Mouse (Mus musculus): ENCODE measurements at regions not wholly inside any gene's neighbourhood (a gene's known extent, or its start where the extent isn't known, plus 50 kb on each side); places are given as distances from the start of the nearest gene placed in this dataset.

- Histone ChIP-seq H3K4me1 (no peaks in the 10 kb centered on the region), H3K4me2 (no peak overlapping the region), H3K36me3 (ENCODE audit: poor library complexity, severe bottlenecking) (no peaks in the 10 kb centered on the region), H3K27ac (no peak overlapping the region), H3K9me3 (replicated peaks) (no peaks in the 10 kb centered on the region), H3K9ac (no peak overlapping the region), H3K27me3 (no peaks in the 10 kb centered on the region), H3K4me3 (no peak overlapping the region)
- WGBS: 94% methylated on average over 8 of the region's 8 CpGs
- ATAC-seq: no peak
These were observed 85.1 kb upstream of the Bcl6 start for GRCm38 (mm10) chr16:24073613-24074244.

GRCm38 (mm10) chr16:24073065-24073464, 84.4 kb upstream of the Bcl6 start:
- Histone ChIP-seq H3K4me2 (no peak overlapping the region), H3K4me3 (no peak overlapping the region), H3K9ac (no peak overlapping the region), H3K4me1 (no peaks in the 10 kb centered on the region), H3K27me3 (no peaks in the 10 kb centered on the region), H3K36me3 (ENCODE audit: poor library complexity, severe bottlenecking) (no peaks in the 10 kb centered on the region), H3K27ac (no peak overlapping the region), H3K9me3 (replicated peaks) (no peaks in the 10 kb centered on the region)
- no peak for ATAC-seq
- WGBS: 86% methylated on average over 6 of the region's 6 CpGs

GRCm38 (mm10) chr16:24069411-24069810, 80.8 kb upstream of the Bcl6 start:
- H3K27me3 ChIP-seq: no peaks in the 10 kb centered on the region
- H3K36me3 ChIP-seq (ENCODE audit: poor library complexity, severe bottlenecking): no peaks in the 10 kb centered on the region
- no peak overlapping the region for H3K4me2 ChIP-seq
- H3K9me3 ChIP-seq (replicated peaks): no peaks in the 10 kb centered on the region
- H3K4me1 ChIP-seq: no peaks in the 10 kb centered on the region
- no peak overlapping the region for H3K4me3 ChIP-seq
- H3K27ac ChIP-seq: no peak overlapping the region
- WGBS: 95% methylated on average over 5 of the region's 5 CpGs
- no peak overlapping the region for H3K9ac ChIP-seq
- no peak for ATAC-seq

- no peak for ATAC-seq
- no peaks in the 10 kb centered on the region for H3K36me3 ChIP-seq (ENCODE audit: poor library complexity, severe bottlenecking)
- H3K27ac ChIP-seq: no peak overlapping the region
- no peaks in the 10 kb centered on the region for H3K9me3 ChIP-seq (replicated peaks)
- 57% methylated on average over 4 of the region's 4 CpGs for WGBS
- H3K27me3 ChIP-seq: no peaks in the 10 kb centered on the region
- H3K4me1 ChIP-seq: no peaks in the 10 kb centered on the region
- no peak overlapping the region for H3K4me3 ChIP-seq
- H3K9ac ChIP-seq: no peak overlapping the region
- H3K4me2 ChIP-seq: no peak overlapping the region
These were observed 79.7 kb upstream of the Bcl6 start for GRCm38 (mm10) chr16:24068250-24068813.

GRCm38 (mm10) chr16:24062314-24062713, 73.7 kb upstream of the Bcl6 start:
- Histone ChIP-seq H3K4me3 (no peak overlapping the region), H3K9ac (no peak overlapping the region), H3K27me3 (no peaks in the 10 kb centered on the region), H3K27ac (no peak overlapping the region), H3K4me1 (0 out of 2 replicates have a peak, but pooled peaks cover 3% of the 10 kb centered on the region), H3K36me3 (ENCODE audit: poor library complexity, severe bottlenecking) (no peaks in the 10 kb centered on the region), H3K4me2 (no peak overlapping the region), H3K9me3 (replicated peaks) (no peaks in the 10 kb centered on the region)
- 72% methylated on average over 5 of the region's 5 CpGs for WGBS
- no peak for ATAC-seq

GRCm38 (mm10) chr16:24061496-24061895, 72.8 kb upstream of the Bcl6 start:
- H3K4me1 ChIP-seq: 0 out of 2 replicates have a peak, but pooled peaks cover 3% of the 10 kb centered on the region
- ATAC-seq: no peak

GRCm38 (mm10) chr16:24059090-24059600, 70.5 kb upstream of the Bcl6 start:
- no peaks in the 10 kb centered on the region for H3K9me3 ChIP-seq (replicated peaks)
- no peak overlapping the region for H3K9ac ChIP-seq
- no peak overlapping the region for H3K27ac ChIP-seq
- no peak for ATAC-seq
- 76% methylated on average over 4 of the region's 4 CpGs for WGBS
- H3K4me2 ChIP-seq: no peak overlapping the region
- H3K4me1 ChIP-seq: 0 out of 2 replicates have a peak, but pooled peaks cover 3% of the 10 kb centered on the region
- no peaks in the 10 kb centered on the region for H3K36me3 ChIP-seq (ENCODE audit: poor library complexity, severe bottlenecking)
- H3K27me3 ChIP-seq: no peaks in the 10 kb centered on the region
- no peak overlapping the region for H3K4me3 ChIP-seq

More at GRCm38 (mm10) chr16:24061496-24061895, 72.8 kb upstream of the Bcl6 start:
- no peak overlapping the region for H3K4me2 ChIP-seq
- no peaks in the 10 kb centered on the region for H3K36me3 ChIP-seq (ENCODE audit: poor library complexity, severe bottlenecking)
- H3K9ac ChIP-seq: no peak overlapping the region
- no peaks in the 10 kb centered on the region for H3K9me3 ChIP-seq (replicated peaks)
- H3K27me3 ChIP-seq: no peaks in the 10 kb centered on the region
- 93% methylated on average over 4 of the region's 4 CpGs for WGBS
- H3K27ac ChIP-seq: no peak overlapping the region
- no peak overlapping the region for H3K4me3 ChIP-seq

GRCm38 (mm10) chr16:24056885-24057531, 68.4 kb upstream of the Bcl6 start:
- 37% methylated on average over 11 of the region's 11 CpGs for WGBS

GRCm38 (mm10) chr16:24056123-24056884, 67.7 kb upstream of the Bcl6 start:
- no peak overlapping the region for H3K9ac ChIP-seq
- WGBS: 53% methylated on average over 12 of the region's 12 CpGs
- no peaks in the 10 kb centered on the region for H3K27me3 ChIP-seq
- no peak overlapping the region for H3K4me2 ChIP-seq
- no peaks in the 10 kb centered on the region for H3K9me3 ChIP-seq (replicated peaks)
- no peak for ATAC-seq
- no peaks in the 10 kb centered on the region for H3K36me3 ChIP-seq (ENCODE audit: poor library complexity, severe bottlenecking)
- H3K27ac ChIP-seq: no peak overlapping the region
- H3K4me3 ChIP-seq: no peak overlapping the region
- H3K4me1 ChIP-seq: no peaks in the 10 kb centered on the region

More at GRCm38 (mm10) chr16:24056885-24057531, 68.4 kb upstream of the Bcl6 start:
- Histone ChIP-seq H3K27me3 (no peaks in the 10 kb centered on the region), H3K4me3 (no peak overlapping the region), H3K4me2 (no peak overlapping the region), H3K4me1 (no peaks in the 10 kb centered on the region), H3K9ac (no peak overlapping the region), H3K36me3 (ENCODE audit: poor library complexity, severe bottlenecking) (no peaks in the 10 kb centered on the region), H3K27ac (no peak overlapping the region), H3K9me3 (replicated peaks) (no peaks in the 10 kb centered on the region)
- no peak for ATAC-seq

GRCm38 (mm10) chr16:24054293-24054692, 65.6 kb upstream of the Bcl6 start:
- H3K9ac ChIP-seq: no peak overlapping the region
- 97% methylated on average over 3 of the region's 3 CpGs for WGBS

GRCm38 (mm10) chr16:24053403-24053802, 64.8 kb upstream of the Bcl6 start:
- no peaks in the 10 kb centered on the region for H3K27me3 ChIP-seq
- no peak overlapping the region for H3K4me2 ChIP-seq
- WGBS: 84% methylated on average over 10 of the region's 10 CpGs
- no peaks in the 10 kb centered on the region for H3K4me1 ChIP-seq
- H3K27ac ChIP-seq: no peak overlapping the region
- no peak overlapping the region for H3K9ac ChIP-seq
- no peak overlapping the region for H3K4me3 ChIP-seq
- no peak for ATAC-seq
- H3K9me3 ChIP-seq (replicated peaks): no peaks in the 10 kb centered on the region
- H3K36me3 ChIP-seq (ENCODE audit: poor library complexity, severe bottlenecking): no peaks in the 10 kb centered on the region

More at GRCm38 (mm10) chr16:24054293-24054692, 65.6 kb upstream of the Bcl6 start:
- no peak overlapping the region for H3K4me2 ChIP-seq
- no peaks in the 10 kb centered on the region for H3K9me3 ChIP-seq (replicated peaks)
- ATAC-seq: no peak
- no peak overlapping the region for H3K4me3 ChIP-seq
- H3K27ac ChIP-seq: no peak overlapping the region
- H3K27me3 ChIP-seq: no peaks in the 10 kb centered on the region
- no peaks in the 10 kb centered on the region for H3K36me3 ChIP-seq (ENCODE audit: poor library complexity, severe bottlenecking)
- no peaks in the 10 kb centered on the region for H3K4me1 ChIP-seq

Measured in forebrain, embryonic 13.5 days (tissue).